Mouse (Mus musculus) MEL (cell line): Measurements from ENCODE around the gene Ring1.

Source experiments
- CHD2 ChIP-seq: IDR thresholded peaks from 2 replicates; pipeline ENCODE4 v1.6.1; 2011; ENCODE audit warnings: low read length, improper control_type of control experiment
- CTCF ChIP-seq, 3 experiments: IDR thresholded peaks in 2 of 3; conservative IDR thresholded peaks in 1 of 3; 2 replicates each; pipeline ENCODE4 v1.5.1; 2011 to 2012; ENCODE audit warnings: low read length in 3 of 3, low read depth in 2 of 3, mild to moderate bottlenecking in 2 of 3, improper control_type of control experiment in 1 of 3, inconsistent platforms in 1 of 3, mixed read lengths in 1 of 3, moderate library complexity in 1 of 3; ENCODE audit not compliant: control insufficient read depth in 1 of 3, insufficient read depth in 1 of 3, poor library complexity in 1 of 3, severe bottlenecking in 1 of 3
- POLR2A ChIP-seq, 2 experiments: IDR thresholded peaks; 2 replicates each; pipeline ENCODE4 v1.6.1; 2011 to 2012; ENCODE audit warnings: low read length in 2 of 2, mild to moderate bottlenecking in 2 of 2, control low read depth in 1 of 2, improper control_type of control experiment in 1 of 2, low read depth in 1 of 2, moderate library complexity in 1 of 2; ENCODE audit not compliant: control insufficient read depth in 1 of 2, insufficient read depth in 1 of 2, poor library complexity in 1 of 2

- TF ChIP-seq CHD2 (no peak), POLR2A (IDR thresholded peaks at IDR 0.05; ENCODE audit: control insufficient read depth in 1 of 2, insufficient read depth in 1 of 2, low read depth in 1 of 2, low read length in 2 of 2, poor library complexity in 1 of 2) (no peak), CTCF (IDR thresholded peaks at IDR 0.05 in 2 of 3, conservative IDR thresholded peaks at IDR 0.05 in 1 of 3; ENCODE audit: control insufficient read depth in 1 of 3, insufficient read depth in 1 of 3, low read depth in 2 of 3, low read length in 3 of 3, poor library complexity in 1 of 3, severe bottlenecking in 1 of 3) (no peak)
Measured at GRCm38 (mm10) chr17:34047404-34048050, 23.0 kb upstream of the Ring1 start.
